Mouse (Mus musculus) forebrain, embryonic 12.5 days (tissue): Measurements from ENCODE around the gene Cdc42. TPM values are rescaled to one million over a fixed set of nuclear protein-coding genes. Genes with fewer than 3 reads are reported as not detected.

Experiments
- ATAC-seq: fragments of 200-750 bp; cut with Nextera tagmentation; 2 replicates; pipeline ENCODE4 v1.8.0; 2017; ENCODE audit warnings: moderate TSS enrichment; ENCODE audit not compliant: low FRiP score
- H3K27ac ChIP-seq: fragments of 300-500 bp; sonication (generic); 2 replicates; pipeline ENCODE4 v1.5.1; 2016; ENCODE audit warnings: mild to moderate bottlenecking
- H3K27me3 ChIP-seq: fragments of 300-500 bp; sonication (generic); 2 replicates; pipeline ENCODE4 v1.6.1; 2016; ENCODE audit warnings: mild to moderate bottlenecking
- H3K36me3 ChIP-seq: fragments of 300-500 bp; sonication (generic); replicated peaks from 2 replicates; pipeline ENCODE4 v1.6.1; 2016; ENCODE audit warnings: mild to moderate bottlenecking
- H3K4me1 ChIP-seq: fragments of 300-500 bp; sonication (generic); 2 replicates; pipeline ENCODE4 v1.6.1; 2016
- H3K4me2 ChIP-seq: fragments of 300-500 bp; sonication (generic); 2 replicates; pipeline ENCODE4 v1.6.1; 2016; ENCODE audit warnings: mild to moderate bottlenecking, moderate library complexity
- H3K4me3 ChIP-seq: fragments of 300-500 bp; sonication (generic); replicated peaks from 2 replicates; pipeline ENCODE4 v1.5.1; 2016; ENCODE audit warnings: mild to moderate bottlenecking
- H3K9ac ChIP-seq: fragments of 300-500 bp; sonication (generic); 2 replicates; pipeline ENCODE4 v1.6.1; 2016; ENCODE audit warnings: mild to moderate bottlenecking
- H3K9me3 ChIP-seq: fragments of 300-500 bp; sonication (generic); 2 replicates; pipeline ENCODE4 v1.6.1; 2016
- WGBS: fragments of 180-500 bp; shearing (Covaris S2); methylation state at CpG from one replicate; pipeline ENCODE4 v1.1.7; 2016; 5-methylcytosine and 5-hydroxymethylcytosine counted together
- polyA plus RNA-seq: library from polyadenylated mRNA; unstranded; fragments of >200 nt; fragmentation: Nextera tagmentation; extraction: Ambion mirVana; gene quantifications from 2 replicates; pipeline ENCODE4 v1.2.1, GENCODE M21; 2016

Cdc42 gene
- polyA plus RNA-seq, 1 experiment from 2014 or later, result 584 TPM

- H3K36me3 ChIP-seq, result no peaks in the 10 kb centered on the region
- no peak for ATAC-seq
- H3K27me3 ChIP-seq, result 0 out of 2 replicates have a peak, but pooled peaks cover 5% of the 10 kb centered on the region
- H3K4me3 ChIP-seq, result no peak overlapping the region
- 0 out of 2 replicates have a peak, but pooled peaks cover 4% of the 10 kb centered on the region for H3K4me1 ChIP-seq
- WGBS, result 35% methylated on average over 16 of the region's 16 CpGs
- no peak overlapping the region for H3K4me2 ChIP-seq
- no peak overlapping the region for H3K9ac ChIP-seq
- H3K9me3 ChIP-seq, result no peaks in the 10 kb centered on the region
- H3K27ac ChIP-seq, result no peak overlapping the region
These were observed 23.4 kb upstream of the Cdc42 start for GRCm38 (mm10) chr4:137380702-137381605.

DNA sequence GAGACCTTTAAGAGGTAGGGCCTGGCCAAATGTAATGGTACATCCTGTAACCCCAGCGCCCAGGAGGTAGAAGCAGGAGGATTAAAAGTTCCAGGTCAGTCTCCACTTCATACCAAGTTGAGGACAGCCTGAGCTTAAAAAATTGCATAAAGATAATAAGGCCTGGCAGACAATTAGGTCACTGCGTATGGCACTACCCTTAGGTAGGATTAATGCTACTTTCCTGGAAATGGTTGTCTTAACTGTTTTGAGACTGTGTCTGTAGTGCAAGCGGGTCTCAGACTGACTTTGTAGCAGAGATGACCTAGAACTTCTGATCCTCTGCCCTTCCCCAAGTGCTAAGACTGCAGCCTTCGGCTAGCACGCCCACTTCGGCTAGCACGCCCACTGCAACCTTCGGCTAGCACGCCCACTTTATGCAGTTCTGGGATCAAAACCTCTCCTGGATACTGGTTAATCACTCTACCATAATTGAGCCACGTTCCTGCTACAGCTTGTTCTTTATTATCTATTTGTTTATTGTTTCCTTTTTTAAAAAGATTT lies 22.3 kb upstream of the Cdc42 start:
- WGBS, result 89% methylated on average over 10 of the region's 10 CpGs
- H3K9ac ChIP-seq, result no peak overlapping the region
- H3K36me3 ChIP-seq, result no peaks in the 10 kb centered on the region
- no peaks in the 10 kb centered on the region for H3K9me3 ChIP-seq
- no peak overlapping the region for H3K27ac ChIP-seq
- 0 out of 2 replicates have a peak, but pooled peaks cover 4% of the 10 kb centered on the region for H3K4me1 ChIP-seq
- 0 out of 2 replicates have a peak, but pooled peaks cover 5% of the 10 kb centered on the region for H3K27me3 ChIP-seq
- no peak for ATAC-seq
- H3K4me3 ChIP-seq, result no peak overlapping the region
- no peak overlapping the region for H3K4me2 ChIP-seq

GRCm38 (mm10) chr4:137379085-137379484 lies 21.6 kb upstream of the Cdc42 start:
- Histone ChIP-seq H3K9me3 (no peaks in the 10 kb centered on the region), H3K27ac (no peak overlapping the region), H3K4me1 (0 out of 2 replicates have a peak, but pooled peaks cover 4% of the 10 kb centered on the region), H3K9ac (no peak overlapping the region), H3K36me3 (no peaks in the 10 kb centered on the region), H3K4me3 (no peak overlapping the region), H3K27me3 (0 out of 2 replicates have a peak, but pooled peaks cover 5% of the 10 kb centered on the region), H3K4me2 (no peak overlapping the region)
- ATAC-seq, result no peak
- 80% methylated on average over 3 of the region's 3 CpGs for WGBS

- Histone ChIP-seq H3K27ac (no peak overlapping the region), H3K4me1 (0 out of 2 replicates have a peak, but pooled peaks cover 4% of the 10 kb centered on the region), H3K4me3 (no peak overlapping the region), H3K27me3 (0 out of 2 replicates have a peak, but pooled peaks cover 5% of the 10 kb centered on the region), H3K9me3 (no peaks in the 10 kb centered on the region), H3K4me2 (no peak overlapping the region), H3K9ac (no peak overlapping the region), H3K36me3 (no peaks in the 10 kb centered on the region)
- 83% methylated on average over 4 of the region's 4 CpGs for WGBS
- ATAC-seq, result no peak
These were observed 20.2 kb upstream of the Cdc42 start for GRCm38 (mm10) chr4:137377526-137378304.

DNA sequence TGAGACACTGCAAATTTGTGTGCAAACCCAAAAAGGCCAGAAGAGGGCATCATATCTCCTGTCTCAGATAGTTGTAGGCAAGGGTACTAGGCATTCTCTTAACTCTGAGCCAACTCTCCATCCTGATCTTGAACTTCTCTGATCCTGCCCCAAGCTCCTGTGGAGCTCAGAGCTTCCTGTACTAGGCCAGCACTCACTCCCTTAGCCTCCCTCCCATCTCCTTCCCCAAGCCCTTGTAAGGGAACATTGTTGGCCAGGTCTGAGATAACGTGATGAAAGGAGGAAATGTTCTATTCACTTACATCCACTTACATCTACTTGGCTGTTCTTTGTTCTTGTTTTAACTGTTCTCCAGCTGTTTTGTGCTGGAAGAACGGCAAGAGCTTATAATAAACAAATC lies 19.3 kb upstream of the Cdc42 start:
- Histone ChIP-seq H3K27ac (no peak overlapping the region), H3K4me2 (no peak overlapping the region), H3K4me3 (no peak overlapping the region), H3K9ac (no peak overlapping the region), H3K27me3 (0 out of 2 replicates have a peak, but pooled peaks cover 5% of the 10 kb centered on the region), H3K36me3 (no peaks in the 10 kb centered on the region), H3K4me1 (0 out of 2 replicates have a peak, but pooled peaks cover 4% of the 10 kb centered on the region), H3K9me3 (no peaks in the 10 kb centered on the region)
- 70% methylated on average over 2 of the region's 2 CpGs for WGBS
- no peak for ATAC-seq

DNA sequence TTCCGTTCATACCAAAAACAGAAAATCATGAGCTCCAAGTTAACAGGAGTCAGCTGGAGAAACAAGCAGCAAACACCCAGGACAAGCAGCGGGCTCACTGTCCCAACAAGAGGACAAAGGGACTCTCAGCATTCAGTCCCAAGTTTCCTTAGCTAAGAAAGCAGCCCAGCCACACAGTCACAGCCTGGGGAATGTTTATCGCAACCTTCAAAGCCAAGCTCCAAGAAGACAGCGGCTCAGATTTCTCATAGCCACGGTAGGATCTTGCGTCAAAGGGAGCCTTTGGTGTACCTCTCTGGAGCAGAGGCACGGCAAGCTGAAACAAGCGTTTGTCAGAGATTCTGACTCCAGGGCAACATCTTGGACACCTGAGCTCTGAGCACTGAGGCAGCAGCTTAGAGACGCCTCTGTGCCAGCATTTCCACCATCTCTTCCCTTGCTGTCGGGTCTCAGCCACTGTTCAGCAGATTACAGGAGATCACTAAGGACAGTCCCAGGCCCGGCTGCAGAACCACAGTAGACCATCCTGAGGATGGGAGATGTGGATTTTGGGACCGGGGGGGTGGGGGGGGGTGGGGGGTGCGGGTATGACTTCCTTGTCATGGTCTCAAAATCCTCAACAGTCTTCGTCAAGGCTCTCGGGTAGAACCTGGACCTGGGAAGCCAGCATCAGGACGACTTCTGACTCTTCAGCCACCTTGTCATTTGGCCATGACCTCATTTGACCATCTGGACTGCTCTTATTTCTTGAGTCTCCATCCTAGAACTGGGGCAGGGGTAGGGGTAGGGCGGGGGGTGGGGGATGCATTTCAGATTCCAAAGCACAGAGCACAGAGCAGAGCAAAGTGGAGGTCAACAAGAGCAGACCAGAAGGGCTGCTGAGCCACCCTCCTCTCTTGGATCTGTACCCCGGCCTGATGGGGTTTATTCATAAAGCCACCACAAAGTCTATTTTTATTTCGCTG lies 18.1 kb upstream of the Cdc42 start:
- WGBS, result 53% methylated on average over 19 of the region's 19 CpGs
- Histone ChIP-seq H3K4me1 (peaks cover under 1% of the 10 kb centered on the region; the same call in 1 of the 2 replicates), H3K9ac (no peak overlapping the region), H3K9me3 (no peaks in the 10 kb centered on the region), H3K27ac (0 out of 2 replicates have a peak overlapping the region, but pooled peaks have one; percentile 31), H3K27me3 (no peaks in the 10 kb centered on the region), H3K4me3 (no peak overlapping the region), H3K36me3 (no peaks in the 10 kb centered on the region), H3K4me2 (no peak overlapping the region)
- ATAC-seq, result no peak

- Histone ChIP-seq H3K4me1 (peaks cover 9% of the 10 kb centered on the region; the same call in 1 of the 2 replicates), H3K9ac (no peak overlapping the region), H3K4me2 (no peak overlapping the region), H3K27me3 (no peaks in the 10 kb centered on the region), H3K4me3 (no peak overlapping the region), H3K9me3 (no peaks in the 10 kb centered on the region), H3K27ac (no peak overlapping the region), H3K36me3 (no peaks in the 10 kb centered on the region)
- 56% methylated on average over 6 of the region's 6 CpGs for WGBS
- ATAC-seq, result no peak
These were observed 16.2 kb upstream of the Cdc42 start for GRCm38 (mm10) chr4:137373711-137374110.

GRCm38 (mm10) chr4:137371596-137372523 lies 14.3 kb upstream of the Cdc42 start:
- Histone ChIP-seq H3K36me3 (no peaks in the 10 kb centered on the region), H3K4me3 (no peak overlapping the region), H3K4me1 (peaks cover 12% of the 10 kb centered on the region), H3K27me3 (no peaks in the 10 kb centered on the region), H3K9me3 (no peaks in the 10 kb centered on the region), H3K9ac (no peak overlapping the region), H3K4me2 (no peak overlapping the region), H3K27ac (no peak overlapping the region)
- no peak for ATAC-seq
- WGBS, result 94% methylated on average over 16 of the region's 16 CpGs

- peak; percentile 33; the same call in 1 of the 2 replicates for ATAC-seq
- Histone ChIP-seq H3K36me3 (no peaks in the 10 kb centered on the region), H3K9ac (peak overlapping the region; percentile 47), H3K27me3 (no peaks in the 10 kb centered on the region), H3K4me3 (peak overlapping the region; percentile 36), H3K4me1 (peaks cover 12% of the 10 kb centered on the region), H3K9me3 (no peaks in the 10 kb centered on the region), H3K4me2 (peak overlapping the region; percentile 68), H3K27ac (0 out of 2 replicates have a peak overlapping the region, but pooled peaks have one; percentile 13)
- WGBS, result 9% methylated on average over 27 of the region's 29 CpGs
These were observed 12.6 kb upstream of the Cdc42 start for GRCm38 (mm10) chr4:137369954-137370750.

- no peak overlapping the region for H3K27ac ChIP-seq
These were observed 10.7 kb upstream of the Cdc42 start for GRCm38 (mm10) chr4:137368198-137368597.

More at GRCm38 (mm10) chr4:137368198-137368597, 10.7 kb upstream of the Cdc42 start:
- 26% methylated on average over 1 of the region's 1 CpGs for WGBS
- ATAC-seq, result no peak
- H3K4me1 ChIP-seq, result peaks cover 12% of the 10 kb centered on the region
- no peaks in the 10 kb centered on the region for H3K36me3 ChIP-seq
- no peak overlapping the region for H3K4me2 ChIP-seq
- no peaks in the 10 kb centered on the region for H3K9me3 ChIP-seq
- no peak overlapping the region for H3K4me3 ChIP-seq
- no peak overlapping the region for H3K9ac ChIP-seq
- H3K27me3 ChIP-seq, result no peaks in the 10 kb centered on the region
